Mouse (Mus musculus) intestine, embryonic 16.5 days (tissue): ENCODE measurements around the gene Fbp1. TPM values are rescaled to one million over a fixed set of nuclear protein-coding genes. Genes with fewer than 3 reads are reported as not detected.
"Not testable (repeated sequence)": the region's sequence is repeated elsewhere in the genome, so short reads cannot be mapped to it uniquely, and the experiment has no call there.

ENCODE experiments used
- ATAC-seq: fragments of 200-750 bp; cut with Nextera tagmentation; 2 replicates; pipeline ENCODE4 v1.8.0; 2017; ENCODE audit warnings: moderate TSS enrichment, moderate library complexity
- H3K27ac ChIP-seq: fragments of 300-500 bp; sonication (generic); 2 replicates; pipeline ENCODE4 v1.5.1; 2014; ENCODE audit warnings: mild to moderate bottlenecking, low read length
- H3K27me3 ChIP-seq: fragments of 300-500 bp; sonication (generic); replicated peaks from 2 replicates; pipeline ENCODE4 v1.6.1; 2014; ENCODE audit warnings: low read length, control low read depth, mixed read lengths; ENCODE audit not compliant: control insufficient read depth, insufficient read depth
- H3K36me3 ChIP-seq: fragments of 300-500 bp; sonication (generic); 2 replicates; pipeline ENCODE4 v1.6.1; 2014; ENCODE audit warnings: low read length, control low read depth; ENCODE audit not compliant: control insufficient read depth, insufficient read depth
- H3K4me1 ChIP-seq: fragments of 300-500 bp; sonication (generic); 2 replicates; pipeline ENCODE4 v1.6.1; 2014; ENCODE audit warnings: low read length, control low read depth, mixed read lengths; ENCODE audit not compliant: control insufficient read depth, insufficient read depth
- H3K4me2 ChIP-seq: fragments of 300-500 bp; sonication (generic); 2 replicates; pipeline ENCODE4 v1.6.1; 2014; ENCODE audit warnings: low read depth, low read length, control low read depth
- H3K4me3 ChIP-seq: fragments of 300-500 bp; sonication (generic); 2 replicates; pipeline ENCODE4 v1.5.1; 2014; ENCODE audit warnings: mild to moderate bottlenecking, low read length
- H3K9ac ChIP-seq: fragments of 300-500 bp; sonication (generic); 2 replicates; pipeline ENCODE4 v1.6.1; 2014; ENCODE audit warnings: low read depth, low read length
- H3K9me3 ChIP-seq: fragments of 300-500 bp; sonication (generic); 2 replicates; pipeline ENCODE4 v1.6.1; 2016; ENCODE audit warnings: low read length, control low read depth; ENCODE audit not compliant: control insufficient read depth
- WGBS: fragments of 180-500 bp; shearing (Covaris S2); extraction: QIAGEN DNeasy Blood & Tissue Kit; methylation state at CpG from one replicate; pipeline ENCODE4 v1.1.7; 2014; 5-methylcytosine and 5-hydroxymethylcytosine counted together
- polyA plus RNA-seq: library from polyadenylated mRNA; unstranded; fragments of >200 nt; fragmentation: Nextera tagmentation; extraction: Ambion mirVana; gene quantifications from 2 replicates; pipeline ENCODE4 v1.2.1, GENCODE M21; 2015

Fbp1 gene
- polyA plus RNA-seq, 1 experiment from 2014 or later = 6.3 TPM

GRCm38 (mm10) chr13:62877247-62877646, 10.8 kb downstream of the Fbp1 start:
- H3K9ac ChIP-seq = no peak overlapping the region
- H3K4me2 ChIP-seq = 0 out of 2 replicates have a peak overlapping the region, but pooled peaks have one; percentile 5
- H3K4me3 ChIP-seq = no peak overlapping the region
- H3K27ac ChIP-seq = no peak overlapping the region
- no peaks in the 10 kb centered on the region for H3K9me3 ChIP-seq
- H3K36me3 ChIP-seq = no peaks in the 10 kb centered on the region
- no peaks in the 10 kb centered on the region for H3K27me3 ChIP-seq
- peak; percentile 88 for ATAC-seq
- WGBS = 11% methylated on average over 5 of the region's 5 CpGs
- 0 out of 2 replicates have a peak, but pooled peaks cover 2% of the 10 kb centered on the region for H3K4me1 ChIP-seq

DNA sequence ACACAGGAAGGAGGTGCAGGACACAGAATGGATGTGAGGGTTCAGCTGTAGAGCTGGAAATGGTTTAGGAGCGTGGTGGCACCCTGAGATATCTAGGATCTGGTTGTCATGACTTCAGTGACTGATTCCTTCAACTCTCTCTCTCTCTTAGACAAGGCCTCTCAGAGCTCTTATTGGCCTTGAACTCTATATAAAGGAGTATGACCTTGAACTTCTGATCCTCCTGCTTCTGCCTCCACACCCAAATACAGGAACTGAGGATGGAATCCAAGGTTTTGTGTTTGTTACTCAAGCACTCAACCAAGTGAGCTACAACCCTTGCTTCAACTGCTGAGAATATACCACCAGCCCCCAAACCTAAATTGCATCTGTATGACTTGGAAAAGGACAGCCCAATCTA, 12.0 kb downstream of the Fbp1 start:
- H3K4me2 ChIP-seq = no peak overlapping the region
- WGBS = 84% methylated on average over 1 of the region's 1 CpGs
- H3K4me1 ChIP-seq = 0 out of 2 replicates have a peak, but pooled peaks cover 2% of the 10 kb centered on the region
- H3K27me3 ChIP-seq = no peaks in the 10 kb centered on the region
- ATAC-seq = no peak
- H3K4me3 ChIP-seq = no peak overlapping the region
- no peaks in the 10 kb centered on the region for H3K9me3 ChIP-seq
- no peaks in the 10 kb centered on the region for H3K36me3 ChIP-seq
- no peak overlapping the region for H3K27ac ChIP-seq
- H3K9ac ChIP-seq = no peak overlapping the region

- Histone ChIP-seq H3K9ac (no peak overlapping the region), H3K4me1 (no peaks in the 10 kb centered on the region), H3K36me3 (no peaks in the 10 kb centered on the region), H3K4me3 (no peak overlapping the region), H3K4me2 (no peak overlapping the region), H3K27ac (no peak overlapping the region), H3K9me3 (no peaks in the 10 kb centered on the region), H3K27me3 (no peaks in the 10 kb centered on the region)
- ATAC-seq = no peak
- WGBS = 65% methylated on average over 3 of the region's 3 CpGs
Observed at GRCm38 (mm10) chr13:62872252-62872651, 15.8 kb downstream of the Fbp1 start.

GRCm38 (mm10) chr13:62870605-62871004, 17.5 kb downstream of the Fbp1 start:
- Histone ChIP-seq H3K4me1 (no peaks in the 10 kb centered on the region), H3K27ac (no peak overlapping the region), H3K4me3 (no peak overlapping the region), H3K9ac (no peak overlapping the region), H3K9me3 (no peaks in the 10 kb centered on the region), H3K36me3 (no peaks in the 10 kb centered on the region), H3K27me3 (no peaks in the 10 kb centered on the region), H3K4me2 (no peak overlapping the region)
- peak; percentile 45; the same call in 1 of the 2 replicates for ATAC-seq
- WGBS = 63% methylated on average over 2 of the region's 2 CpGs

DNA sequence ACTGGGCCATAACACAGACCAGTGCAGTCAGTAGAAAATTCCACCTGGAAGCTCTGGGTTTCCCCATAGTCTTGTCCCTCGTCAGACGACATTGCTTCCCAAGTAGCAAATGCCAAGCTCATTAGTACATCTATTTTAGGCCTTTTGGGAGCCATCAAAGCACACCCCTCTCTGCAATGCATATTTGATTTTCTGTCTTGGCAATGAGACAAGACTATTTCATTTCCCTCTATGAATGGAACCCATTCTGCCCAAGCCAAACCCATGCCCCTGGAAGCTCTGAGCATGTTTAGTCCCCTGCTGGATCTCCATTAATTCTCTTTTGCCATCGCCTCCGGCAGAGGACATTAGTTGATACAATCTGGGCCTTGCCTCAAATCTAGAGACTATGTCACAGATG, 21.3 kb downstream of the Fbp1 start:
- ATAC-seq = no peak
- Histone ChIP-seq H3K9ac (no peak overlapping the region), H3K9me3 (no peaks in the 10 kb centered on the region), H3K4me2 (no peak overlapping the region), H3K36me3 (no peaks in the 10 kb centered on the region), H3K4me1 (no peaks in the 10 kb centered on the region), H3K4me3 (no peak overlapping the region), H3K27me3 (no peaks in the 10 kb centered on the region), H3K27ac (no peak overlapping the region)
- WGBS = 73% methylated on average over 4 of the region's 4 CpGs

DNA sequence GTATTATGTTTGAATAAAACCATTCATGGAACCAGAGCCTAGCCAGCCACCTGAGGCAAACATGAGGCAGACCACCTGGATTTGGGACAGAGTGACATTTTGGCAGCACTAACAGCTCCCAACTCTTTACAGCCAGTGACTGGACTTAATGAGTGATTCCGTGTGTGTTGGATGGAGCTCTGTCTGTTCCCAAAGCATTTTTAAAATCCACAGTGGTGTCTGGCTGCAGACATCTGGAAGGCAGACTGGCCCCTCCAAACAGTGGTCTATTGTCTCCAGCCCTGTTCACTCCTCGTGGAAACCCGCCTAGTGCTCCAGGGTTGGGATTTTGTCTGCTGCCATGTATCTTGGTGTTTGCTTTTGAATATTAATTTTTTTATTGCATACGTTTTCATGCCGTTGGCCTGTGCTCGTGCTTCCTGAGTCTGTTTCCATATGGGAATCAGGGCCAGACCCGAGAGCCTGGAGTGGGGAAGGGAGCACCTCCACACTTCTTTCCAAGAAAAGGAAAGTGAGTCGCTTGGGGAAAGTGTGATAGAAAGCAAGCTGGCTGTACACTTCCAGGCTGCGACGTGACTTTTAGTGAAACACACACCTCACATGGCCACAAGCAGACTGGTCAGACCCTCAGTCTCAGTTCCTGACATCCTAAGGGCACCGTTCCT, 22.3 kb downstream of the Fbp1 start:
- ATAC-seq = no peak
- Histone ChIP-seq H3K36me3 (no peaks in the 10 kb centered on the region), H3K4me1 (no peaks in the 10 kb centered on the region), H3K27me3 (no peaks in the 10 kb centered on the region), H3K27ac (peak overlapping the region; percentile 24; the same call in 1 of the 2 replicates), H3K4me3 (no peak overlapping the region), H3K9me3 (no peaks in the 10 kb centered on the region), H3K9ac (no peak overlapping the region), H3K4me2 (no peak overlapping the region)
- 63% methylated on average over 11 of the region's 11 CpGs for WGBS

DNA sequence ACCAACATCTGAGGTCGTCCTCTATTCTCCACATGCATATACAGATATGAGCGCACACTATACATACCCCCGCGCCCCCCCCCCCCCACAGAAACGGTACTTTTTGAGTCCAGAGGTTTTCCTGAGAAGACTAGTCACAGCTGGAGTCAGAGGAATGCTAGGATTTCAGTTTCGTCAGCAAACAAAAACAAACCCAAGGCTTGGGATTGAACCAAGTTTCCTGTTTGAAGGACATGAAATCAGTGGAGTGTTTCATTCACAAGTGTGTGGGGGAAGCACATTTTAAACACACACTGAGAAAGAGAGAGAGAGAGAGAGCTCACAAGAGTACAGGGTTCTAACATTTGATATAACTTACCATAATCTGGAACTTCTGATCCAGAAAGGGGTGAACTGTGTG, 24.3 kb downstream of the Fbp1 start:
- Histone ChIP-seq H3K4me1 (no peaks in the 10 kb centered on the region), H3K9me3 (no peaks in the 10 kb centered on the region), H3K27ac (no peak overlapping the region), H3K4me2 (no peak overlapping the region), H3K27me3 (no peaks in the 10 kb centered on the region), H3K36me3 (no peaks in the 10 kb centered on the region), H3K4me3 (no peak overlapping the region), H3K9ac (no peak overlapping the region)
- no peak for ATAC-seq
- WGBS = 71% methylated on average over 6 of the region's 6 CpGs

- H3K27ac ChIP-seq = no peak overlapping the region
- H3K4me2 ChIP-seq = no peak overlapping the region
- 0 out of 2 replicates have a peak, but pooled peaks cover 3% of the 10 kb centered on the region for H3K4me1 ChIP-seq
- no peak overlapping the region for H3K4me3 ChIP-seq
- H3K9me3 ChIP-seq = no peaks in the 10 kb centered on the region
- WGBS = 68% methylated on average over 3 of the region's 3 CpGs
- H3K36me3 ChIP-seq = no peaks in the 10 kb centered on the region
- H3K9ac ChIP-seq = no peak overlapping the region
- ATAC-seq = no peak
- no peaks in the 10 kb centered on the region for H3K27me3 ChIP-seq
Observed at GRCm38 (mm10) chr13:62862875-62863274, 25.2 kb downstream of the Fbp1 start.

DNA sequence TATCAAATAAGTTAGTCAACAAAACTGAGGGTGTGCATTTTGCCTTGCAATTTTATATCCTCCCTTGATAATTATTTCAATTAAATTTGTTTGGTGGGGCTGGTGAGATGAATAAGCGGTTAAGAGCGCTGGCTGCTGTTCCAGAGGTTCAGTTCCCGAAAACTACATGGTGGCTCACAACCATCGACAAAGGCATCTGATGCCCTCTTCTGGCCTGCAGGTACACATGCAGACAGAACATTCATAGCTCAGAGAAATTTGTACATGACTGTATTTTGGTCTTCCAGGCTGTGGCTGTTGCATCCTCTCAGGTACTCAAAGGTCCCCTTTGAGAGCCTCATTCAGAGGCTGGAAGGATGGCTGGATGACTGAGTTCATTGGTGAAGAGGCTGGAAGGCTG, 28.0 kb downstream of the Fbp1 start:
- no peaks in the 10 kb centered on the region for H3K9me3 ChIP-seq
- ATAC-seq = no peak
- no peak overlapping the region for H3K9ac ChIP-seq
- H3K36me3 ChIP-seq = no peaks in the 10 kb centered on the region
- H3K4me1 ChIP-seq = peaks cover 9% of the 10 kb centered on the region
- H3K27me3 ChIP-seq = no peaks in the 10 kb centered on the region
- no peak overlapping the region for H3K27ac ChIP-seq
- WGBS = 84% methylated on average over 4 of the region's 4 CpGs
- no peak overlapping the region for H3K4me2 ChIP-seq
- H3K4me3 ChIP-seq = no peak overlapping the region

- not testable (repeated sequence) for ATAC-seq, H3K4me3 ChIP-seq, H3K9me3 ChIP-seq, H3K36me3 ChIP-seq, H3K9ac ChIP-seq, H3K4me2 ChIP-seq, H3K27me3 ChIP-seq
- WGBS = 56% methylated on average over 10 of the region's 10 CpGs
- Histone ChIP-seq H3K4me1 (peaks cover 12% of the 10 kb centered on the region), H3K27ac (peak overlapping the region; percentile 73)
Observed at GRCm38 (mm10) chr13:62859251-62859650, 28.8 kb downstream of the Fbp1 start.
